Mouse (Mus musculus) layer of hippocampus, adult 8-10 months (tissue): ENCODE measurements around the gene Gm49450. TPM values are rescaled to one million over a fixed set of nuclear protein-coding genes. Genes with fewer than 3 reads are reported as not detected.
"Not testable (repeated sequence)": the region's sequence is repeated elsewhere in the genome, so short reads cannot be mapped to it uniquely, and the experiment has no call there.

Source experiments
- DNase-seq, 2 experiments: peaks; one replicate each; pipeline ENCODE4 v3.0.0; 2022; ENCODE audit warnings: low spot score in 2 of 2
- total RNA-seq, 4 experiments: library from RNA; stranded (reverse); gene quantifications; 2 replicates each; pipeline ENCODE4 v1.2.4; 2022

The Gm49450 gene
- total RNA-seq, 4 experiments from 2014 or later: not detected

DNA sequence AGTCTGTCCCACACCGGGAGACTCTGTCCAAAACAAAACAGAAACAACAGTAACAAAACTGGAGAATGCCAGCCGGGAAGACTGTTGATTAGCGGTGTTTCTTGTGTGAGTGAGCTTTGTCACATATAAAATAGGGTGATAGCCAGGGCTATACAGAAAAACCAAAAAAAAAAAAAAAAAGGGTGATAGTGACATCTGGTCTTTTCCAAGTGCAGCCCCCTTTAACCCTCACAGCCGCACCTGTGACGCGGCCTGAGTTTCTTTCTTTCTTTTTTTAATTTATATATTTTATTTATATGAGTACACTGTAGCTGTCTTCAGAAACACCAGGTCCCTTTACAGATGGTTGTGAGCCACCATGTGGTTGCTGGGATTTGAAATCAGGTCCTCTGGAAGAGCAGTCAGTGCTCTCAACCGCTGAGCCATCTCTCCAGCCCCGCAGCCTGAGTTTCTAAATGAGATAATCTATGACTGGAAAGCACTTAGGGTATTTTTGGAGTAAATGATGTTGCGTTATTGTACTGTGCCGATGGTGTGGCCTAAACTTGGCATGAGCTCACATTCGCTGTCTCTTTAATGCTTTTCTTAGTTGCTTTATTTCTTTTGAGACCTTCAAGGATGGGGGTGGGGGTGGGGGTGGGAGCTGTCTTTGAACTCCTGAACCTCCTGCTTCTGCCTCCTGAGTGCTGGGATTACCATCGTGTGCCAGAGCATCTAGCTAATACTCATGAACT lies 32.8 kb upstream of the Gm49450 start:
- no peak for DNase-seq

- peak; percentile 74 to 76 for DNase-seq
Measured at GRCm38 (mm10) chr15:98985240-98985981, 32.1 kb upstream of the Gm49450 start.

GRCm38 (mm10) chr15:98984681-98985080 lies 31.3 kb upstream of the Gm49450 start:
- DNase-seq: no peak

DNA sequence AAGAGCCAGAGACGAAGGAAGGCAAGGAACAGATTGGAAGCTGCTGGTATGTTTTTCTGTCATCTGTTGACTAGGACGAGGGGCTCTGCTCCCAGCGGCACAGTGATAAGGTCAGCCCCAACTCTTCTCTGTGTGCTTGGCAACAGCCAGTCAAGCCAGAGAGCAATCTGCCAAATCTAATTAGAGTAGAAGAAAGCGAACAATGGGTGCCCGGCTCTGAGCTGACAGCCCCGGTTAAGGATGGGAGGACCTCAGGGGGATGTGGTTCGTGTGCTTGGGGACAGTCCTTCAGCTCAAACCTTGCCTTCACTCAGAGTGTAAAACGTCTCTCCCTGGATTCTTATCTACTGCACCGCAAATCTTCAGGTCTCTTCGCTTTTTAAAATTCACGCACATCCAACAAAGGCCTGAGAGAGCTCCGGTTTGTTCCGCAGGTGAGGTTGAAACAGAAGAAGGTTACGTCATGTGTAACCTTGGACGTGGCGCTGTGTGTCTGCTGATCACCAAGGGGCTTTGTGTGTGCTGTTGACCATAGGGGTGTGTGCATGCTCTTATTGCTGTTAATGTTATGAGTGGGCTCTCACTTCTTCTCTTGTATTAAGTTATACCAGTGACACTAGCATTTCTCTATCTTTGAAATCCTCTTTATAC lies 30.2 kb upstream of the Gm49450 start:
- no peak for DNase-seq

DNA sequence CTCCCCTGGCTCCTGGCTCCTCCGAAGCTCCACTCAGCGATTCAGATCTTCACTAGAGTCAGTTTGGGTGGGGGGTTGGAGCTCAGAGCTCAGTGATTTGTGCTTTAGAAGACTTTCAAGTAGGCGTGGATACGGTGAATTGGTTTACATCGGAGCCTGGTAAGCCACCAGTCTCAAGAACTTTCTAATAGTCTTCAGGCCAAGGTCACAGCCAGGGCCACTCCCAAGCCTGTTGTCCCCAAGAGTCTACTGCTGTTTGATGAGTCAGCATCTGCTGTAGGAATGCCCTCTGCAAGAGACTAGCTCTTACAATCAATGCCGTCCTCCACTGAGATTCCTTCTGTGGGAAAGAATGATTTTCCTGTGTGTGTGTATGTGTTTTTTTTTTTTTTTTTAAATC lies 28.7 kb upstream of the Gm49450 start:
- DNase-seq: no peak

- DNase-seq: no peak
Measured at GRCm38 (mm10) chr15:98980012-98980614, 26.8 kb upstream of the Gm49450 start.

DNA sequence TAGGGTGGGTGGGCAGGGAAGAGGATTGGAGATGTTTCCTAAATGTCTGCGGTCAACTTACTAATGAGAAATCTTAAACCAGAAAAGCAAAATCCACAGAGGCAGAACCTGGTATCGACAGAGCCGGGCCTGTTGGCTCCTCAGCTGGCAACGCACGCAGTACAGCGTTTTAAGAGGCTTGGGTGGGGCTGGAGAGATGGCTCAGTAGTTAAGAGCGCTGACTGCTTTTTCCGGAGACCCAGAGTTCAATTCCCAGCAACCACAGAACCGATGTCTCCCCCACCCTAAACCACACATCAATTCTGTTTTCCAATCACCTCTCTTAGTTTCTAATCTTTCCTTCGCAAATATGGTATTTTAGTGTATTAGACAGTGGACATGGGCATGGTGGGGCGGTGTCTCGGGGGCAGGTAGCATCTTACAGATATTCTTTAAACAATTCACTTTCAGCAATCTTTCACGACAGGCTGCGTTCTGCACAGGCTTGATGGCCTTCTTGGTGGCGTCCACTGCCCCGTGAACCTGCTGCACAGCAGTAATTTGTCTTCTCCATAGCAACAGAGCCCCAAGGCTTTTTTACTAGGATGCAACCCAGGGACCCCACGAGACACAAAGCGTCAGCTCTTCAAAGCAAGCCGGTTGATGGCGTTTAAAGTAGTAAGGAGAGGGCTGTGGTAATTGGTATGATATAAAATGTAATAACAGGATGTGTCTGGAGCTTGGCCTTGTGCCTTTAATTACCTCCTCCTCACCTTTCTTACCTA lies 25.2 kb upstream of the Gm49450 start:
- DNase-seq: no peak

- DNase-seq: no peak
Measured at GRCm38 (mm10) chr15:98977759-98978408, 24.5 kb upstream of the Gm49450 start.

DNA sequence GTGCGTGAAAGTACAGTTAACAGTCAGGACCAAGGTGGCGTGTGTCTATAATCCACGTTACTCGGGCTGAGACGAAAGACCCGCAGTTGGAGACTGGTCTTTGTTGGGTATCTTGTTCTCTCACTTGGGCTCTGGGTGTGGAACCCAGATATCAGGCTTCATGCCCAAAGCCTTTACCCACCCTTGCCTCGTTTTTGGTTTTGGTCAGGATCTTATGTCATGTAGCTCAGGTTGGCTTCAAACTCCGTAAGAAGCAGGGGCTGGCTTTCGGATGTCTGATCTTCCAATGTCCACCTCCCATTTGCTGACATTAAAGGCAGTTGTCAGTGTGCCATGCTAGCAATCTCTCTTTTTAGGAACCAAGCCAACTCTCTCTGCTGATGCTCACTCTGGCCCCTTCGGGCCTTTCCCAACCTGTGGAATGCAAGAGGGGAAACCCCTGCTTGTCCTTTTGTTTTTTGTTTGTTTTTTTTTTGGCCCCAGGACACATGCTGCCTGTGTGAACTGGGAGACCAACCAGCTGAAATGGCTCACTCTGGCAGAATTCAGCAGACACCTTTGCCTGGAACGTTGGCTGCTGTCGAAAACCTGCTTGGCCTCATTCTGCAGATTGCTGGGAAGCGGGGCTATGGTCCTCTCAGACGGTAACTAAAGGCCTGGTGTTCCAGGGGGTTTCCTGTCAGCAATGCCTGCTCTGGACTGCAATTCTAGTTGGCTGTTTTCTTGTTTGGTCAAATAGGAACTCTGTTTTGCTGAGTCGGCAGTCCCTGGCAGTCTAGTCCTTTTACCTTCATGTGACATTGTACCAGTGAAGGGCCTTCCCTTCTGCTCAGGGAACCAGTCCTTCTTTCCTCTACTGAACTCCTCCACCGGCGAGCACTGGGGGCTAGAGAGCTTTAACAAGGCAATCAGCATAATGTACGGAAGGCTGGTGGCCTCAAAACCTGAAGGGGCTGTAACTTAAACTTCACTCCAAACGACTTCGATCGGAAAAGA lies 23.7 kb upstream of the Gm49450 start:
- no peak for DNase-seq

DNA sequence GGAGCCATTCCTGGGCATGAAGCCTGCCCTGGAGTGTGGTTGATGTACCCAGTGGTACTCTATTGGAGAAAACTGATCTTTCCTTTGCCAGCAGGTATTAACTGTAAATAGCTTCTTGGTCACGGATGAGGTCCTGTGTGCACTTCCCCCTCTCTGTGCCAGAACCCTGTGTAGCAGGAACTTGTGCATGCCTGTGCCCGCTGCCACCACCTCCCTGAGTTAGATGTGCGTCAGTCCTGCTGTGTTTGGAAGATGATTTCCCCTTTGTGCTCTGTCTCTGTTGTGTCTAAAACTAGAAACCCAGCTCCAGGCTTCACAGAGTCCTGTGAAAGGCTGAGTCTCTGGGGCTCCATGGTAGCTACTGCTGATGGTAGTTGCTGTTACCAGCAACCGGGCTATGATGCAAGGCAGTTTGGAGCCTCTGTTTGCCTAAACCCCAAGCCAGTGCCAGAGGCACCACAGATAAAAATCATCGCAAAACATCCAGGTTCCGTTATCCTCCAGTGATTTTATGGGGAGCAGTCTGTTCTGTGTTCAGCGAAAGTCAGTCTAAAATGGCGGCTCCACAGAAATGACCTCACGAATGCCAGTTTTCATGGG lies 19.8 kb upstream of the Gm49450 start:
- DNase-seq: no peak

GRCm38 (mm10) chr15:98971576-98972320 lies 18.4 kb upstream of the Gm49450 start:
- not testable (repeated sequence) for DNase-seq

DNA sequence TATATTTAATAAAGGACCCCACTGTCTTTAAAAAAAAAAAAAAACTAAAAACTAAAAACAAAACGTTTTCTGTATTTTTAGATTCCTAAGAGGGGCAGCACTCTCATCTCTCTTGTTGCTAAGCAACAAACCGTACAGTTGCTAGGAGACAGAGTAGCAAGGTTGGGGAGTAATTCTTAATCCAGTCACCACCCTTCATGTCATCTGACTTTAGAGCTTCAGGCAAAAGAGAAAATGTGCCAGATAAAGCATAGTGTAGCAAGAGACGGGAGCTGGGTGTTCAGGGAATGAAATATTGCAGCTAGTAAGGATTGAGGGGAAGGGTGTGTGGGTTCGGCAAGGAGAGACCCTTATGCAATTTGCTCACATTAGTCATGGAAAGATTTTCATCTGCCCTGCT lies 17.8 kb upstream of the Gm49450 start:
- peak in 1 of 2 experiments; percentile 74 for DNase-seq

DNA sequence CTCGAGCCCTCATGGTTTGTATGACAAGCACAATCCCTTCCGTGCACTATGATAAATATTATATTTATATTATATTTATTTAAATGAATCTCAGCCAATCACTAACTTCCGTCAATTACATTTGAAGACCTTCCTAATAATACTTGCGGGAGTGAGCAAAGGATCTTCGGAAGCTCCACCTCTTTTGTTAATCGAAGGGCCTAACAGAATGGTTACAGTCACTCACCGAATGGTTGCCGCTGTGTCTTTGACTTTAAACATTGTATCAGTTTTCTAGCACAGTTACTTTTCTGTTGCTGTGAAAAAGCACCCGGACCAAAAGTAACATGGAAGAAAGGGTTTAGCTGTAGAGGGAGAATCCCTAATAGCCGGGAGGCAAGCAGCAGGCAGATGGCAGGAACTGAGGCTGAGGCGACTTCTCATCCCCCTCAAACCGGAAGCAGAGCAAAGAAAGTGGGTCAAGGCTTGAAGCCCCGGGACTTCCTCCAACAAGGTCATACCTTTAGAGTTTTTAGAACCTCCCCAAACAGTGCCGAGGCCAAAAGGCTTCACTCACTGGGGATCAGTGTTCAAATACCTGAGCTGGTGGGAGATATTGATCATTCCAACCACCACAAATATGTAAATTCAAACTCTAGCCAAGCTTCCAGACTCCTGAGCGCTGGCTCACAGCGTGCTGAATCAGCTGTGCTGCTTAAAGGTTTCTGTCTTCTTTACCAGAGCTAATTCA lies 16.2 kb upstream of the Gm49450 start:
- no peak for DNase-seq

DNA sequence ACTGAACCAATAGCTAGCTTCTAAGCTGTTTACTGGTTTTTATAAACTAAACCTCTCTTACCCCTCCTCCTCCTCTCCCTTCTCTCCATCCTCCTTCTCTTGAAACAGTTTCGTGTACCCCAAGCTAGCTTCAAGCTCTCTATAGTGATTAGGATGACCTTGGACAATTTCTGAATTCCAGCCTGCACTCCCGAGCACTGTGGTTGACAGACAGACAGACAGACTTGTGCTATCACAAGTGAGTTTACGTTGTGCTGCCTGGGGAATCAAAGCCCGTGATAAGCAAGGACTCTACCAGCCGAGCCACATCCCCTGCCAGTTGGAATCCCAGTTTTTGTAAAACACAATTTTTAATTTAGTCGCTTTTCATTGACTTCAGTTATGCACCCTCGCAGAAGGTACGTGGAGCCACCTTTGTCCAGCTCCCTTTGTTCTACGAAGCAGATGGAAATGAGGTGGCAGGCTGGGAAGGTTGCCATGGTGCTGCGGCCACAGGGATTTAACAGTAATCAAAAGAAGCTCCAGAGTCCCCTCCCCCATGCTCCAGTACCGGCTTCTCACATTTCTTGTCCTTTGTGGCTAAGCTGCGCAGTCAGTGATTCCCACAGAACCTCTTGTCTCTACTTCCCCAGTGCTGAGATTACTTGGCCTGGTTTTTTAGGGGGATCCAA lies 15.5 kb upstream of the Gm49450 start:
- peak in 1 of 2 experiments; percentile 51 for DNase-seq

GRCm38 (mm10) chr15:98959531-98959930 lies 6.2 kb upstream of the Gm49450 start:
- no peak for DNase-seq

DNA sequence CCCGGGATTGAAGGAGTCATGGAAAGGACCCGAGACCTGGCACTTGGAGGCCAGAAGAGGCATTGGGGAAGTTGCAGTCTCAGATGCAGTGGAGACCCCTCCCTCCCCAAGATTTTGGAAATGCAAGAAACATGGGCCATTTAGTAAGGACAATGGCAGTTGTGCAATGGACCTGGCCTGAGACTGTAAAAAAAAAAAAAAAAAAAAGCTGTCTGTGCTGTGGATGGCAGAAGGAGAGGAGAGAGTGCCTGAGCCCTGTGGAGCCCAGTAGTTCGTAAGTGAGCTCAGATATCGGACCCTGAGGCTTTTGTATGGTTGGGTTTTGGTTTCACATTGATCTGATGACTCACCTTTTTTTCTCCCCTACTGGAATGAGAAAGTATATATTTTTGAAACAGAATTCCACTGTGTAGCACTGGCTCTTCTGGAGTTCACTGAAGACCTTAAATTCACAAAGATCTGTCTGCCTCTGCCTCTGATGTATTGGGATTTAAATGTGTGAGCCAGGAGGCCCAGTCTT lies 5.6 kb upstream of the Gm49450 start:
- no peak for DNase-seq

GRCm38 (mm10) chr15:98957475-98957874 lies 4.1 kb upstream of the Gm49450 start:
- no peak for DNase-seq
